ENCODE assay signal across 20 mouse cellular contexts in genomic region chr2:167996672-167997215, GRCm38 (mm10). TPM values are rescaled to one million over a fixed set of nuclear protein-coding genes. Genes with fewer than 3 reads are reported as not detected.
DNase-seq lines count a peak whose midpoint lies in the region; ATAC-seq and TF ChIP-seq lines count a peak whose summit lies in the region.
"Had no signal": no experiment of that assay in that cellular context is flagged by ENCODE, and none has a peak within 500 bp of the region (broad histone marks: within the 10 kb centered on the region; RNA-seq: fewer than 3 reads in every experiment).

No protein-coding gene starts in this region.

- no peaks in the 10 kb centered on the region for H3K9me3 ChIP-seq in lung, postnatal 0 days (ENCODE audit: low read length)
- peaks cover 6% of the 10 kb centered on the region for H3K9me3 ChIP-seq in midbrain, embryonic 14.5 days (ENCODE audit: control insufficient read depth, low read length)
- H3K9me3 ChIP-seq: stomach, embryonic 15.5 days had no signal

- H3K27me3 ChIP-seq in lung, postnatal 0 days (replicated peaks; ENCODE audit: insufficient read depth, low read length) = no peaks in the 10 kb centered on the region
- no peaks in the 10 kb centered on the region for H3K27me3 ChIP-seq in midbrain, embryonic 14.5 days (ENCODE audit: control insufficient read depth, insufficient read depth, low read length)
- H3K27me3 ChIP-seq: midbrain, embryonic 12.5 days; stomach, embryonic 15.5 days had no signal

- no peak overlapping the region for H3K4me2 ChIP-seq in lung, postnatal 0 days (replicated peaks; ENCODE audit: low read depth, low read length)
- H3K4me2 ChIP-seq in midbrain, embryonic 14.5 days (ENCODE audit: low read length) = no peak overlapping the region
- H3K4me2 ChIP-seq: hindbrain, embryonic 12.5 days; midbrain, embryonic 12.5 days; stomach, embryonic 15.5 days had no signal

- no peak overlapping the region for H3K4me3 ChIP-seq in lung, postnatal 0 days (ENCODE audit: low read depth, low read length)
- no peak overlapping the region for H3K4me3 ChIP-seq in midbrain, embryonic 14.5 days (replicated peaks; ENCODE audit: low read depth, low read length)
- H3K4me3 ChIP-seq: hindbrain, embryonic 12.5 days; layer of hippocampus, adult 2 months; midbrain, embryonic 12.5 days; stomach, embryonic 15.5 days had no signal

- peak; percentile 11; the same call in 1 of the 2 replicates for ATAC-seq in lung, postnatal 0 days
- peak; percentile 53 for ATAC-seq in activated CD4-positive, CD25-positive, alpha-beta regulatory T cell, adult 4 months
- peak; percentile 43; the same call in 1 of the 2 replicates for ATAC-seq in megakaryocyte progenitor cell, adult 5-6 weeks (replicated peaks; ENCODE audit: poor library complexity)
- ATAC-seq in midbrain, embryonic 14.5 days (ENCODE audit: low FRiP score, low TSS enrichment) = no peak
- ATAC-seq: forebrain, embryonic 16.5 days had no signal

- no peaks in the 10 kb centered on the region for H3K36me3 ChIP-seq in lung, postnatal 0 days (ENCODE audit: insufficient read depth, low read length)
- no peaks in the 10 kb centered on the region for H3K36me3 ChIP-seq in midbrain, embryonic 14.5 days (ENCODE audit: control insufficient read depth, insufficient read depth, low read length)
- H3K36me3 ChIP-seq: hindbrain, embryonic 12.5 days; midbrain, embryonic 12.5 days; stomach, embryonic 15.5 days had no signal

- H3K9ac ChIP-seq in lung, postnatal 0 days (replicated peaks; ENCODE audit: low read depth) = no peak overlapping the region
- no peak overlapping the region for H3K9ac ChIP-seq in midbrain, embryonic 14.5 days (replicated peaks; ENCODE audit: low read length)
- H3K9ac ChIP-seq: hindbrain, embryonic 12.5 days; midbrain, embryonic 12.5 days; stomach, embryonic 15.5 days had no signal

- H3K4me1 ChIP-seq in lung, postnatal 0 days (ENCODE audit: insufficient read depth, low read depth, low read length) = peaks cover under 1% of the 10 kb centered on the region; the same call in 1 of the 2 replicates
- no peaks in the 10 kb centered on the region for H3K4me1 ChIP-seq in midbrain, embryonic 14.5 days (ENCODE audit: control insufficient read depth, insufficient read depth, low read length)
- H3K4me1 ChIP-seq: hindbrain, embryonic 12.5 days; midbrain, embryonic 12.5 days had no signal

- H3K27ac ChIP-seq in lung, postnatal 0 days (ENCODE audit: low read length) = no peak overlapping the region
- no peak overlapping the region for H3K27ac ChIP-seq in midbrain, embryonic 14.5 days (replicated peaks; ENCODE audit: low read depth, low read length)
- H3K27ac ChIP-seq: hindbrain, embryonic 12.5 days; layer of hippocampus, adult 2 months; midbrain, embryonic 12.5 days; stomach, embryonic 15.5 days had no signal

- TF ChIP-seq EP300 in lung, postnatal 0 days (IDR thresholded peaks at IDR 0.05) = no peak

- 42% methylated on average over 8 of the region's 8 CpGs for WGBS in lung, postnatal 0 days
- WGBS in midbrain, embryonic 14.5 days = 55% methylated on average over 8 of the region's 8 CpGs

- no peak for TF ChIP-seq CTCF in lung, postnatal 0 days (IDR thresholded peaks at IDR 0.05)

- no peak for DNase-seq in lung, postnatal 0 days (ENCODE audit: low spot score)
- no peak for DNase-seq in lung, postnatal 14 days
- DNase-seq in cerebellum, postnatal 25 days = no peak
- no peak for DNase-seq in layer of hippocampus, adult 9-11 months
- DNase-seq in midbrain, embryonic 14.5 days = no peak
- DNase-seq: adrenal gland, postnatal 36 days; cerebellum, adult 9-11 months; gastrocnemius, postnatal 10 days; heart, adult 18-20 months; kidney, adult 9 months; kidney, postnatal 14 days; layer of hippocampus, postnatal 36 days; thymus, postnatal 36 days had no signal

RNA-seq across cellular contexts. Expression of gene Ripor3, which starts 13.7 kb away (rescaled TPM):
- polyA plus RNA-seq in lung, postnatal 0 days (2015; fragmentation: Nextera tagmentation; extraction: Ambion mirVana) = 1.00 and 1.1 TPM in 2 replicates
- under 1 TPM; 0.43 to 0.70 TPM for polyA plus RNA-seq in activated CD4-positive, CD25-positive, alpha-beta regulatory T cell, adult 4 months (2017; shearing (Covaris generic))
- not detected in 2 replicates for total RNA-seq in megakaryocyte progenitor cell, adult 5-6 weeks (2015)
- not detected in 2 replicates for total RNA-seq in megakaryocyte progenitor cell, adult 5-6 weeks (2017)
- polyA plus RNA-seq in midbrain, embryonic 14.5 days (2014; fragmentation: Nextera tagmentation; extraction: Ambion mirVana) = 0.22 TPM in 1 of 2 replicates, not detected in the other
